Comparison of ENCODE assay signal across 8 mouse cellular contexts in genomic region chr7:25848444-25848812, GRCm38 (mm10). TPM values are rescaled to one million over a fixed set of nuclear protein-coding genes. Genes with fewer than 3 reads are reported as not detected.
DNase-seq lines count a peak whose midpoint lies in the region; ATAC-seq lines count a peak whose summit lies in the region.

No protein-coding gene starts in this region.

- WGBS in hindbrain, embryonic 12.5 days: 21% methylated on average over 11 of the region's 11 CpGs
- 27% methylated on average over 11 of the region's 11 CpGs for WGBS in midbrain, embryonic 11.5 days

- H3K36me3 ChIP-seq in hindbrain, embryonic 12.5 days: no peaks in the 10 kb centered on the region
- no peaks in the 10 kb centered on the region for H3K36me3 ChIP-seq in midbrain, embryonic 11.5 days (ENCODE audit: control insufficient read depth, insufficient read depth, low read length)

- ATAC-seq in hindbrain, embryonic 12.5 days (ENCODE audit: low FRiP score): peak; percentile 69
- ATAC-seq in midbrain, embryonic 11.5 days (ENCODE audit: low FRiP score): peak; percentile 73

- peak; percentile 22 to 40 for DNase-seq in cerebellum, postnatal 10 days
- no peak for DNase-seq in cerebellum, adult 11 months
- peak; percentile 13 for DNase-seq in retina, postnatal 7 days (ENCODE audit: low read depth, low spot score)
- DNase-seq in retina, embryonic 14.5 days (ENCODE audit: low spot score): no peak
- no peak for DNase-seq in midbrain, embryonic 11.5 days (ENCODE audit: low spot score, missing footprints)
- no peak for DNase-seq in MN1 (ENCODE audit: low spot score)
- DNase-seq in layer of hippocampus, adult 9-10 months (ENCODE audit: low spot score): no peak

- peak overlapping the region; percentile 52 for H3K4me2 ChIP-seq in hindbrain, embryonic 12.5 days (replicated peaks)
- H3K4me2 ChIP-seq in midbrain, embryonic 11.5 days: peak overlapping the region; percentile 50

- H3K4me3 ChIP-seq in hindbrain, embryonic 12.5 days: peak overlapping the region; percentile 36
- peak overlapping the region; percentile 35 for H3K4me3 ChIP-seq in midbrain, embryonic 11.5 days (ENCODE audit: low read depth, low read length)

- H3K27me3 ChIP-seq in hindbrain, embryonic 12.5 days: no peaks in the 10 kb centered on the region
- H3K27me3 ChIP-seq in midbrain, embryonic 11.5 days (ENCODE audit: control insufficient read depth, insufficient read depth, low read length): no peaks in the 10 kb centered on the region

- H3K27ac ChIP-seq in hindbrain, embryonic 12.5 days: no peak overlapping the region
- H3K27ac ChIP-seq in midbrain, embryonic 11.5 days (ENCODE audit: low read depth, low read length): no peak overlapping the region

- H3K4me1 ChIP-seq in hindbrain, embryonic 12.5 days: no peaks in the 10 kb centered on the region
- H3K4me1 ChIP-seq in midbrain, embryonic 11.5 days (ENCODE audit: control insufficient read depth, insufficient read depth, low read length): no peaks in the 10 kb centered on the region

- peak overlapping the region; percentile 32 for H3K9ac ChIP-seq in hindbrain, embryonic 12.5 days
- H3K9ac ChIP-seq in midbrain, embryonic 11.5 days (ENCODE audit: low read length): peak overlapping the region; percentile 39

- no peaks in the 10 kb centered on the region for H3K9me3 ChIP-seq in hindbrain, embryonic 12.5 days (replicated peaks)
- H3K9me3 ChIP-seq in midbrain, embryonic 11.5 days (ENCODE audit: control insufficient read depth, low read length): no peaks in the 10 kb centered on the region

RNA-seq across cellular contexts. Expression of gene Cyp2s1, which starts 31.7 kb away (rescaled TPM):
- polyA plus RNA-seq in hindbrain, embryonic 12.5 days (2016; fragmentation: Nextera tagmentation; extraction: Ambion mirVana): 1.8 TPM in 2 replicates
- 0.10 TPM in 1 of 2 replicates, not detected in the other for polyA plus RNA-seq in midbrain, embryonic 11.5 days (2014; fragmentation: Nextera tagmentation; extraction: Ambion mirVana)

RNA-seq across cellular contexts. Expression of gene Cyp2b10, which starts 49.0 kb away (rescaled TPM):
- not detected in 2 replicates for polyA plus RNA-seq in hindbrain, embryonic 12.5 days (2016; fragmentation: Nextera tagmentation; extraction: Ambion mirVana)
- not detected in 2 replicates for polyA plus RNA-seq in midbrain, embryonic 11.5 days (2014; fragmentation: Nextera tagmentation; extraction: Ambion mirVana)

RNA-seq across cellular contexts. Expression of gene Axl, which starts 59.9 kb away (rescaled TPM):
- 36.6 and 40.8 TPM in 2 replicates for polyA plus RNA-seq in hindbrain, embryonic 12.5 days (2016; fragmentation: Nextera tagmentation; extraction: Ambion mirVana)
- polyA plus RNA-seq in midbrain, embryonic 11.5 days (2014; fragmentation: Nextera tagmentation; extraction: Ambion mirVana): 17.4 and 21.8 TPM in 2 replicates

Comparison
In these comparisons a context has a peak if more than half of its experiments do, and no peak if none do; other contexts are left out.
1. DNase-seq: peak in cerebellum, postnatal 10 days (2 of 2) and retina, postnatal 7 days (single experiment); none in cerebellum, adult 11 months (single experiment), retina, embryonic 14.5 days (single experiment), midbrain, embryonic 11.5 days (single experiment), MN1 (single experiment) and layer of hippocampus, adult 9-10 months (single experiment).